Mouse (Mus musculus) lung, adult 2 months (tissue): ENCODE results near the gene Pfas.

Source experiments
- CTCF ChIP-seq: fragments of 200-500 bp; IDR thresholded peaks from 2 replicates; pipeline ENCODE4 v1.5.1; 2011; ENCODE audit warnings: mild to moderate bottlenecking, low read length, control low read depth; ENCODE audit not compliant: insufficient read depth
- POLR2A ChIP-seq: fragments of 200-500 bp; IDR thresholded peaks from 2 replicates; pipeline ENCODE4 v1.6.1; 2011; ENCODE audit warnings: low read depth, mild to moderate bottlenecking, control low read depth, low read length, borderline replicate concordance; ENCODE audit errors: extremely low read depth

GRCm38 (mm10) chr11:68966554-68966953 is 41.7 kb downstream of the Pfas start:
- no peak for TF ChIP-seq CTCF
- no peak for TF ChIP-seq POLR2A
